Mouse (Mus musculus): ENCODE measurements at regions not wholly inside any gene's neighbourhood (a gene's known extent, or its start where the extent isn't known, plus 50 kb on each side); places are given as distances from the start of the nearest gene placed in this dataset.

DNA sequence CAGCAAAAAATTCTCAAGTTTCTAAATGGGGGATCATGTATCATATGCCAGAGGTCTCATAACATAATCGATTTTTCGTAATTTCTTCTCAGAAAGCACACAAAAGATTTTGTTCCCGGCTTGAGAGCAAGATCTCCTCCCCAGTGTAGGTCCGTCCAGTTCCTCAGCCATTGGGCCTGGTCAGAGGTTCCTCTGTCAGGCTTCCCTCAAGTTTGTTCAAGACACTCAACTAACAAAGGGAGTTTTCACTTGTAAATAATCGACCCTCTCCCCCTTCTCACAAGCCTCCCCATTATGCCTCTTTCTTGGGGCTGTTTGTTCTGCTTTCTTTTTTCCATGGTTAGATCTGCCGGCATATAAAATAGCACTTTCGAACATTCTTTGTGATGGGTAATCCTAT is 539.7 kb downstream of the Ptprc start:
- DNase-seq (ENCODE audit: low spot score): no peak

DNA sequence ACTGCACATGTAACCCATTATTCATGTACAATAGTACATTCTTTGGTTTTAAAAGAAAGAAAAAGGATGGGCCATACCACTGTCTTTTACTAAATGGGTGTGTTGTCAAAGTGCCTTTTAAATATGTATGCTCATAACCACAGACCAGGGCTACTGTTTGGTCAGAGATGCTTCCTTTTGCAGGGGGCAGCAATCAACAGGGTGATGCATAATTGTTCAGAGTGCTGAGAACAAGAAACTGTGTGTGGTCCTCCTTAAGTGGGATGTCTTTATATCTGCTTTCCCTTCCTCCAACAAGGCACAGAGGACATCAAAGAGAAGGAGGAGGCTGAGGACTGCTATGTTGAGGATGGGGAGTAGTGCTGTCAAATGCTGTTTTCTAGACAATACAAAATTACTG is 544.0 kb downstream of the Ptprc start:
- DNase-seq (ENCODE audit: low spot score): no peak

DNA sequence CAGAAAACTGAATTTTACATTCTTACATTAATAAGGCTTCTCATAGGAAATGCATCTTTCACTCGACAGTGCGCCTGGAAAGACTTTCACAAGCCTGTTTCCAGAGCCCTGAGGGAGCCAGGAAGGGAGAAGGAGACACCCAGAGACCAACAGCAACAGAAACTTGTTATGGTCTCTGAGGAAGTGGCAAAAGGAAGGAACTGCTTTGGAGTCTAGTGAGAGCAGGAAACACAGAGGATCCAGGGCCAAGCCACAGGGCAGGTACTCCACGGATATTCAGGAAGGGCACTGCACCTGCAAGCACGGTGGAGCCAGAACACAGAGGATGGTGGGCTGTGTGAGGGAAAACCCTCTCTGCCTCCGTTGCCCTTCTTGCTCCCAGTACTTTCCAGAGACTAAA is 554.8 kb downstream of the Ptprc start:
- no peak for DNase-seq (ENCODE audit: low spot score)

DNA sequence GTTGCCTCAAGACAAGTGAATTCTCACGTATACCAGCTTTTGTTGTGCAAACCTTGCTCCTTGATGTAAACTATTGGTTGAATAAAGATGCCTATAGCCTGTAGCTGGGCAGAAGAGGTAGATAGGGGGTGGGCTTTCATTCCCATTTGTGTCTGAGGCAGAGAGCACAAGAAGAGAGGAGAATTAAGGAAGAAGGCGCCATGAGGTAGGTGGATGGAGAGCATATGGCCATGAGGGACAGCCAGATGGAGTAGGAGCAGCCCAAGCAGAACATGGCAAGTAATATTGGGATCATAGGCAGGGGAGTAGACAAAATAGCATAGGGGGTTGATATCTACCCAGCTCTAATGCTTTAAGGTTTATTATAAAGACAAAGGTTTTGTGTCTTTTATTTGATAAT is 557.3 kb downstream of the Ptprc start:
- DNase-seq (ENCODE audit: low spot score): no peak

DNA sequence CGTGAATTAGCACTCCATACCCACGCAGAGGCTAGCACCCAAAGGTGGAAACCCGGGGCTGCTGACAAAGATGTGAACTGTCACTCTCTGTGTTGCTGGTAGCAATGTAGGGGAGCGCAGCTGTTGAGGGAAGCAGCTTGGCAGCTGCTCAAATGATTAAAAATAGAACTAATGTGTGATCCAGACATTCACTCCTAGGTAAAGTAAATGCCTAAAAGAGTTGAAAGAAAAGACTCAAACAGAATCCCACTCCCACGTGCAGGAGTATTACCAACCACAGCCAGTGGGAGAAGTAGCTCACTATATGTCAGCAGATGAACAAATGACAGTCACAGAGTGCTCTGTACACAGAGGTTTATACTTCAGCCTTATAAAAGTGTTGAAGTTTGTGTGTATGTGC is 558.0 kb downstream of the Ptprc start:
- DNase-seq (ENCODE audit: low spot score): no peak

DNA sequence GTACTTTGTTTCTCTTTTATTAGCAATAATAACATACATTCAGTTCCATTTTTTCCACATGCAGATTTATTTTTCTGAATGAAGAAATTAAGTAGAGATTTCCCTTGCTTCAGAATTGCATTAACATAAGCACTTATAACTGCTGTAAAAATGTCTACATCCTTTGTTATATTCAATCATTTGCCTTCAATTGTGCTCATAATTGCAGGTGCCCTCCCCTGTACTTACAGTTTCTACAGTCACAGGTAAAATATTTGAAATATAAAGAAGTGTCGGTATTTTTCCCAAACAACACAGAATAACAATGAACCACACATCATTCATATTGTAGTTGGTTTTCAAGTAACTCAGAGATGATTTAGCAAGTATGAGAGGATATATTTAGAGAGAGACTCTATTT is 568.8 kb downstream of the Ptprc start:
- no peak for DNase-seq (ENCODE audit: low spot score)

DNA sequence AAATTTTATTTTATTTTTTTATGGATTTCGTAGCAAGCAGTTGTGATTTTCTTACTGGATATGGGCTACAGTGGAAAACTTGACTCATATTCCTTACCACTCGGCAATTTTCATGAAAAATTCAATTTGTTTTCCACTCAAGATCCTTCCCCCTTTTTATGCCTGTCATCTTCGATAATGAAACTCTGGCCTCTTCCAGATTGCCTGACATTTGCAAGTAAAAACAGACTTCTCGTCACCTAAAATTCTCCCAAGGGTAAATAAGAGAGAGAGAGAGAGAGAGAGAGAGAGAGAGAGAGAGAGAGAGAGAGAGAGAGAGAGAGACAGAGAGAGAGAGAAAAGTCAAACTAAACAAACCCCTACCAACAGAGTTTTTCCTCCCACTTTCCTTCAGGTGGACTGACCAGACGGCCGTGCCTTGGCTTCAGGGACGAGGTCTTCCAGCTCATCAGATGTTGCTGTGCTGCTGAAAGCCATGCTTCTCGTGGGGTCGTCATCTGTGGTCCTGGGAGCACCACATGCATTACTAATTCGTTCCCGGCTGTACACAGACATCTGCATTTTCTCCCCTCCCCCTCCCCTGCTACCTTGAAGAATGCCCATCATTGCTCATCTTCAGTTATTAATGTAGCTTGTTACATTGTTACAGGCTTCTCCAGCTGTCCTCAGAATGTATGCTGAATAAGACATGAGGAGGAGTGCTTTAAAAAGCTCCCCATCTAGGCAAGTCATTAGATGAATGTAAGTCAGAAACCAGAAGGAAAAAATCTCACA is 569.4 kb downstream of the Ptprc start:
- DNase-seq (ENCODE audit: low spot score): no peak

DNA sequence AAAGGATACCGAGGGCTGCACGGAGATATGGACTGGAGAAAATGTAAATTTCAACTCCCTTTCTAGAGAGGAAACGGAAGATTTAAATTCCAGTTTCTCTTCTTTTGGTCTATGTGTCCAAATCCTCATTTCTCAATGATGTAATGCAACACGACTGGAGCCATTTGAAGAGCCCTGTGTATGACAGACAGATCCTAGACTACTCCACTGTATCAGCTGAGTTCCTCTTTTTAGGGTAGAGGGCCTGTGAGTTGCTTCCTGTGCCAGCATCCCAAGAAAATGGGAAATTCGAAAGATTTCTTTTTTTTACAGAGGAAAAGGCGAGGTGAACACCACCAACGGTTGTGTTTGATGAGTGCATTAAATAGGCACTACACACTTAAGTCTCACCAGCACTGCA is 581.8 kb downstream of the Ptprc start:
- DNase-seq (ENCODE audit: low spot score): no peak

DNA sequence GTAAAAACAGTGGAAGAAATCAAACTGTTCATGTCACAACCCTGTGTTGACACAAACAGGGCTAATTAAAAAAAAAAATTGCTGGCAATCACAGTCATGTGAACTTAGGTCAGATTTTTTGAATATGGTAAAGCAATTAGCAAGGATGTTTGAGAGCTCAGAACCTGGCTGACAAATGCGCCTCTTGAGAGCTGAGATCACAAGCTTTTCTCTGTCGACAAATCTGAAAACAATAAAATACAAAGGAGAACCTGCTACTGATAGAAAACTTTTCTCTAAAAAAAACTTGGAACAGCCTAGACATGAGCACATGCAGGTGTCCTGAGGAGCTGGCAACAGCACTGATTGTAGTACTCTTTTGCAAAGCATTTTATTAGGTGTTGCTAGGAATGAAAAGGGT is 583.6 kb downstream of the Ptprc start:
- no peak for DNase-seq (ENCODE audit: low spot score)

DNA sequence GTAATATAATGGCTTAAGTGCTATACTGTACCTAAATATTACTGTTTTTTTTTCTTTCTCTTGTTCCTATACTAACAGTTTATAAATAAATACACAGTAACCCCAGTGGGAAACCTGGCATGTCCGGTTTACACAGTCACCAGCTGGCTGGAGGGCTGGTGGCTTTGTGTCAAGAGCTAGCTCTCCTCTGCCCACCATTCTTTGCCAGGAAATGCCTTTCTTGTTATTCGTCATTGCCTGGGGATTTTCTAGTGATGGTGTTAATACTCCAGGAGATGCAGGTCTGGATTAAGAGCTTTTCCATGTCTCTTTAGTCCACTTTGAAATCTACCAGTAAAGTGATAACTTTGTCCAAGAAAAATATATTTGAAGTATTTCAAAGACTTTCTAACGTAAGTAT is 584.2 kb downstream of the Ptprc start:
- no peak for DNase-seq (ENCODE audit: low spot score)

DNA sequence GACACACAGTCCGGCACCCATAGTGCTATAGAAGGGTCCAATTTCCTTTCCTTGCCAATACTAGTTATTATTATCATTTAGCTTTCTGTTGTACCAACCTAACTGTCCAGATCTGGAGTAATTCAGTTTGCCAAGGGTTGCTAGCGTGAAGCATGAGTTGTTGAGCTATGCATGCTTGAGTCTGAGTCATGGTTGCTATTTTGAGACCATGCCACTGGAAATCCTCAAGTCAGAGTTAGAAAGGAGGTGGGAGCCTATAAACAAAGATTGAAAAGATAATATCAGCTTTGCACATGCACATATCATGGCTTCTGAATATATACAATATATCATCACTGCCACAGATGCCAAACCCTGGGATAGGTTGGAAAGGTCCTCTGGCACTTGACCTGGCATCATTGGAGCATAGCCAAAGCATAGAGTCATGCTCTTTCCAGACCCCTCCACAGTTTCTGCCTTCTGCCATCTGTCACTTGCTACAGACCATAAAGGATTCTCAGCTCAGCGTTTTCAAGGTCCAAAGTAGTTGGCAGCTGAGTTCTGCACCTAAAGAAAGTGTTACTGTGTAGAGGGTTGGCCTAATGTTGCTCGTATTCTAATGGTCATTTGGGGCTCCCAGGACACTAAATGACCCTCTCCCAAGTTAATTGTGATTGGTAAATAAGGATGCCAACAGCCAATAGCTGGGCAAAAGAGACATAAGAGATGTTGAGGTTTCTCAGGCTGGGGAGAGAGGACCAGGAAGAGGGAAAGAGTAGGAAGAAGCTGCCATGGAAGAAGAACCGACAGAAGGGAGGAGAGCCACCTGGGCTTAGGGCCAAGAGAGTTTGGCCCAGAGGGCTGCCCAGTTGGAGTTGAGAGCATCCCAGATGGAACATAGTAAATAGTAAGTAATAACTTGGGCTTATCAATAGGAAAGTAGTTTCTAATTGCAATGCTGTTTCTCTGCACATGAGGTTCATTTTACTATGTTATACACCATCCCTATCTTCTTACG is 586.9 kb downstream of the Ptprc start:
- no peak for DNase-seq (ENCODE audit: low spot score)

DNA sequence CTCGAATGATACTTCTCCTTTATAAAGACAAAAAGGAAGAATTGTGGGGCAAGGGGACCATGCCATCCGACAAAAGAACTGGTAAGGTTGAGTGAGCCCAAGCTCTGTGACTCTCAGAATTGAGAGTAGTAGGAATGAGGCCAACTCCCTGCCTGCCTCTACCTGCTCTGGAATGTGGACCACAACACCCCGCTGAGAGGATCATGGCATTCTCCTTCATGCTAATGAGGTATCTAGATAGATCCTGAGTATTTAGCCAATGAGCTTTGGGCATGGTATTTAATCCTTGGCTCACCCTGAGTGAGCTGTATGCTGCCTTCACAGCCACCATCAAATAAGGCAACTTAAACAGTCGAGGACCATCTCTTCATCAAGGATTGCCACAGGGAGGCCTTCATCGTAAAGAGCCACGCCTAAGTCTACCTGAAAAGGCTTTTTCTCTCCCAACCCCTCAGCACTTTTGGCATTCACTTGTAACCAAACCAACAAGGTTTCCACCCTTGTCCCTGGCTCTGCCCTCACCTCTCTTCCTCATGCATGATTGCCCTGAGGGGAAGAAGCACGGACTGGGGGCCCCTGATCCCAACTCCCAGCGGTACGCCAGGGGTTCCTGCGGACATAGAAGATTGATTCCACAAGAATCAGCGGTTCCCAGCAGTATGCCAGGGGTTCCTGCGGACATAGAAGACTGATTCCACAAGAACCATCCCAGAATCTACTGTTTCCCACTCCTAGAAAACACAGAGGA is 587.9 kb downstream of the Ptprc start:
- DNase-seq (ENCODE audit: low spot score): no peak

DNA sequence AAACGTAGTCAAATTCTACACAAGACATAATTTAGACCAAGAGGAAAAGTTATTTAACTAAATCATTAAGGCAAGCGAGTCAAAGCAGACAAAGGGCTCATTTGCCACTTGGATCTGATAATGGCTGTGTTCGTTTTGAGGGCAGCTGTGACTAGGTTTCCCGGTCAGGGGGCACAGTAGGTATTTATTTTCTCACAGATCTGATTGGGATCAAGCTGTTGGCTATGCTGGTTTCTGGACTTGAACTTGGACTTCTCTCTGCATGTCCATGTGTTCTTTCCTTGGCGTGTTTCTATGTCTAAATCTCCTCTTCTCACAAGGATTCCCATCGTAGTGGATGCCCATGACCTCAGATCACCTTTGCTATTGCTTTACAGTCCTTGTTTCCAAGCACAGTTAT is 590.8 kb downstream of the Ptprc start:
- no peak for DNase-seq (ENCODE audit: low spot score)

DNA sequence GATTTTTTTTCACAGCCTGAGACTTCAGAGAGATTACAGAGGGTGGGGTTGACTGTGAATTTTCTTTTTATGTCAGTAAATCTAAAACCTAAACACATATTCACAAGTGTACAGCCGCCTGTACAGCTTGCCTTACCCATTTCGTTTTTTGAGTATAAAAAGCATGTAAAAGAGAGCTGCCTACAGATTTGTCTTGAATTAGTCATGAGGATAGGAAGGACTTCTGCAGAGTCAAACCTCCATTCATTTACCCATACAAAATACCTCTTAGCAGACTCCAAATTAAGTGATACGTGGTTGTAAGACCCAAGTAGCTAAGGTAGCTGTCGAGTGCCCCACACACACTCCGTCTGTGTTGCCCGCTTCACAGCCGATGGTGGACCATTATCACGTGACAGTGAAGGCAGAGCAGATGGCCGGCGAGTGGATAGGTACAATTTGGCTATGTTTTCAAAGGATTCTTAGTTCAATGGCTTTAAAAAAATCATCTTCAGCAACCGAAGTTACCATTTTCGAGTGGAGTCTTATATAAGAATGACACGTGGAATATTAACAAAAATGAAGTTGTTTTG is 591.3 kb downstream of the Ptprc start:
- DNase-seq (ENCODE audit: low spot score): no peak

DNA sequence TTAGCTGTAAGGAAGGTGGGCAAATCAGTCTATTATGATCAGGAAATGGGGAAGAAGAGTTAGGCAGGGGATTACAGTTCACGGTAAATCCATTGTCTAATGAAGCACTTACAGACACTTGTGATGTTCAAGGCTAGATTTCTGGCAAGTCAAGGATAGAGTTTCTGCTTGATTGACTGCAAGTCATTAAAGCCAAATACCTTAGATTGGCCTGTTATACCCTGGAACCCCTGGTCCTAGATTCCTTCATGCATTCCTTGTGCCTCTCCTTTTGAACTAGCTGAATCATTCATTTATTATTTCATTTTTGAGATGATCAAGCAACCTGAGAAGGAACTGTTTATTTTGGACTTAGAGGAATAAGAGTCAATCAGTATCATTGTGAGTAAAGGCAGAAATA is 597.9 kb downstream of the Ptprc start:
- DNase-seq (ENCODE audit: low spot score): no peak

DNA sequence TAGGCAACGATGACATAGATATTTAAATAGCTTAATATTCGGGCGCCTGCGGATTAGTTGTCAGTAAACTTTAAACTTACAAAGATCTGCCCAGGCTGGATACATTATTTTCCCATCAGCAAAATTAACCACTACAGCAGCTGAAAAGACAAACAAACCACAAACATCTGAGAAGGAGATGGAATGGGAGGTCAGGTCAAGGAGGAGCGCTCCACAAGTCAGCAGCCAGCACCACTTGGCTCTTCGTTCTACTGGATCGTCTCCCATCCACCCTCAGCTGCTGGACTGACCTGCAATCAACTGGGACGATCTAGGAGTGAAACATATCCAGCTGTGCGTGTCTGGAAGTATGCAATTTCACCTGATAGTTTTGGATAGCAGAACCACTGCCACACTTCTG is 599.3 kb downstream of the Ptprc start:
- no peak for DNase-seq (ENCODE audit: low spot score)

DNA sequence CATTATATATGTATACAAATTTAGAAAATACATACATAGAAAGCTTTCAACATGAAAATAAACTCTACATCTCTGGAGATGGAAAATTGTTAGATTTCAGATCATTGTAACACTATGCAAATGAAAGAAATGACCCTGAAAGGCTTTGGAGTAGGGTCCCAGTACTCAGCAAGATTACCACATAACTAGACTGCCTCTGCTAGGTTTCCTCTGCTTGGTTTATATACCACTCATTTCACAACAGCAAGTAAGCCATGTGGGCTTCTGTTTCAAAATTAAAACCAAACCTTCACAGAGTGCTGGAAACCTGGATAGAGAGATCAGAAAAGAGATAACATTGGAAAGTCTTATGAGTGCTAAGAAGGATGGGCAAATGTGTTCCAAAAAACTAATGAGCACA is 600.1 kb downstream of the Ptprc start:
- no peak for DNase-seq (ENCODE audit: low spot score)

DNA sequence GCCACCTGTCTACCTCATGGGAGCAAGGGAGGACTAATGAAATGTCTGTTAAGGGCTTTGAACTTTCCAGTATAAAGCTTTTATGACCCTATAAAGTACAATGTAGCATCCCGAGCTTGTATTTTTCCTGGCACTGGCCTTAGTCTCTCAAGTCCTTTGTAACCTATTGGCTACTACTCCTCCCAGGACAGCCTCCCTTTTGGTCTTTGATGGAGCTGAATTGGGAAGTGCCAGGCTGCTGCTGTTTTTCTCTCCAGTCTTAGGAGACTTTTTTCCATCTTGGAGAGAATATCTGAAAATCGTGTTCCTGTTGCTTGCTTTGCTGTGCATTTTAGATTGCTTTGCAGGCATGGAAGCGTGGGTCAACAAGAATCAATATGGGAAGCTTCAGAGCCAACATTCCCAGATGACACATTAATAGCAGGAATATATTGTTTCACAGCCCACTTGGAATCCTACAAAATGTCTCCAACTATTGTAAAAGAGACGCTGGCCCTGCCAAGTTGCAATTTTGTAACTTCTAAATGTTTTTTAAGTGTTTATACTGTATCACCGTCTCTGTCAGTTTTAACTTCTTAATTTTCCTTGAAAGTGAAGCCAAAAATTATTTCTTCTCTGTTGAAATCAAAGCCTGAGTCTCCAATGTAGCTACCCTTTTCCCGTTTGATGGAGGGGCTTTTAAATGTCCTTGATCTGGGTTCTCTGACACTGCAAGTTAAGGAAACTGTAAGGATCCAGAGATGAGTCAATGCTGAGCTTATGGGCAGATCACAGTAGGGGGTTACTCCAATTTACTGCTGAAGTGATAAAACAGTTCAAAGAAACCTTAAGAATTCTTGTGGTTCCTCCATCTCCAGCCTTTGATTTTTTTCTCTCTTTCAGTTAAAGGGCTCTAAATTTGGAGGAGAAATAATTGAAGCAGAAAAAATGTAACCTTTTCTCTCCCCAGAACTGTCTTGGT is 603.3 kb downstream of the Ptprc start:
- DNase-seq (ENCODE audit: low spot score): no peak

DNA sequence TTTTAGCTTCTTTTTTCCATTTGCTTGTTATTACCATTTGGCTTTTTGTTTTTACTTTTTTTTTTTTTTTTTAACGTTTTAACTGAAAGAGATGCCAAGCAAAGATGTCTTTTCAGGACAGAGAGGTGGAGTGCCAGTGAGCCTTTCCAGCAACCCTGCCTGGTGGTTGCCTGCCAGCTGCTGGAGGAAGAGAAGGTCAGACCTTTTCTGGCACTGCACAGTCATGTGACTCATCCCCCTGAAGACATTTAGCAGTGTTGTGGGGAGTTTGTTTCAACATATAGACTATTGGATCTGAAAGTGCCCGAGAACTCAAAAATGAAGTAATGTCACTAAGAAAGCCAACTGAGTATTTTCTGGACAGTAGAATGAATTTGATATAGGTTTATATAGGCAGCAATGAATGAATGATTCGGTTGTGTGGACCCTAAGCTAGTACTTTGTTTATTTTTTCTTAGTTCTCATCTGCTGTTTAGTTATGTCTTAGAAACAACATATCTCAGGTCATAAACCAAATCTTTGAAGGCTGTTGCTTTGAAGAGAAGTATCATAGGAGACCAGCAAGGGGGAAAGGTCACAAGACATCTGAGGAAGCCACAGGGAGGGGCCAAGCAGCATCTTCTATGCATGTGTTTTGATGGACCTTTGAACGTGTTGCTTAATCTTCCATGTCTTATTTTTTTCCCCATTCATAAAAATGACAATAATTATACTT is 604.2 kb downstream of the Ptprc start:
- no peak for DNase-seq (ENCODE audit: low spot score)

DNA sequence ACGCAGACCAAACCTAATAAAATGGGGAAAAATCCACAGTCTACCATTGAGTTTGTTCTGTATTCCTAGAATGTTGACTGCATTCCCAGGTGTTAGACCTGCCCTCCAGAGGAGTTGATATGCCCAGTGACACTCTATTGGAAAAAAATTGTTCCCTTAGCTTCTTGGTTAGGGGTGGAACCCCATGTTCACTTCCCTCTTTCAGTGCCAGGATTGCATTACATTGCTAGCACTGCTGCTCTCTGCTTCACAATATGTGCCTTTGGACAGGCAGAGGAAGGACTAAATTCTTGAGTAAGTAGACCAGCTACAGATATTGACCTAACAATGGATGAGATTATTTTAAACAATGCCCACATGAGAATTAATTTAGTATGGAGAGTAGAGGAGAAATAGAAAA is 607.3 kb upstream of the Nr5a2 start:
- no peak for DNase-seq (ENCODE audit: low spot score)

Measured in MN1 (cell line).